Mouse (Mus musculus) heart, postnatal 14 days (tissue): ENCODE data around the gene Syce1. TPM values are rescaled to one million over a fixed set of nuclear protein-coding genes. Genes with fewer than 3 reads are reported as not detected.

ENCODE experiments used
- DNase-seq, 2 experiments: peaks; one replicate each; pipeline ENCODE4 v3.0.0; 2021 to 2022
- intact Hi-C: fragments of 180-260 bp; cut with DNase I; formaldehyde crosslinking; loops from one replicate; pipeline ENCODE4 v1.15.1; 2025
- long read RNA-seq, 2 experiments: library from polyadenylated mRNA; stranded (forward); transcript quantifications; one replicate each; pipeline ENCODE4 v2.0.0; 2021
- total RNA-seq, 2 experiments: library from RNA; stranded (reverse); gene quantifications; 2 replicates each; pipeline ENCODE4 v1.2.3; 2021

Syce1 gene
- not detected for total RNA-seq
- long read RNA-seq, experiment 1: 0 reads
- long read RNA-seq, experiment 2: 0 reads

DNA sequence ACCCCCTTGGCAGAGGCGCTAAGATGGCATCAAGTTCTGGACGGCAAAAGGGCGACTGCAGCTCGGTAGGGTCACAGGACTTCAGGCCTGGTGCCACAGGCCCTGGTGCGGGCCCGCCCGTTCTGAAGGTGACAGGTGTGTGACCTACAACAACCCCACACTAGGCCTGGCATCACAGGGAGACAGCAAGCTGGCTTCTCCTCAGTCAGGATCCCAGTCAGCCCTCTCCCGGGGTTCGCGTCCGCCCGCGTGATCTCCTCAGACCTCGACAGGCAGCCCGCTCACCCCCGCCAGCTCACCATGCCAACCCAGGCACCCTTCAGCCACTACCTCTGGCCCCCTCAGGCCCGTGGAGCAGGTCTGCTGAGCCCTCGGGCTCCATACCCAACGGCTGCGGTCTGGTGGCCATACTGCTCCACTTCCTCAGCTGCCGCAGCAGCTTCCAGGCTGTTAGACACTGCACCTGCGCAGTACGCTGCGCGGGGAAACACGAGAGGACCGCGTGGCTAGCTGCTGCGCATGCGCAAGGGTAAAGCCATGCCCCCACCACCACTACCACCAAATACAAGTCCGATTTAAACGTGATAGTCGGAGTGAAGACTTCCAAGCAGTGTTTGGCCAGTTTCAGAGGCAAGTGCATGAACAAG, at the start of gene Syce1:
Syce1 (minus strand) TSS at position 447 of the 647 bp plus-strand sequence.
- DNase-seq: no peak
- intact Hi-C loops: no loop called here

DNA sequence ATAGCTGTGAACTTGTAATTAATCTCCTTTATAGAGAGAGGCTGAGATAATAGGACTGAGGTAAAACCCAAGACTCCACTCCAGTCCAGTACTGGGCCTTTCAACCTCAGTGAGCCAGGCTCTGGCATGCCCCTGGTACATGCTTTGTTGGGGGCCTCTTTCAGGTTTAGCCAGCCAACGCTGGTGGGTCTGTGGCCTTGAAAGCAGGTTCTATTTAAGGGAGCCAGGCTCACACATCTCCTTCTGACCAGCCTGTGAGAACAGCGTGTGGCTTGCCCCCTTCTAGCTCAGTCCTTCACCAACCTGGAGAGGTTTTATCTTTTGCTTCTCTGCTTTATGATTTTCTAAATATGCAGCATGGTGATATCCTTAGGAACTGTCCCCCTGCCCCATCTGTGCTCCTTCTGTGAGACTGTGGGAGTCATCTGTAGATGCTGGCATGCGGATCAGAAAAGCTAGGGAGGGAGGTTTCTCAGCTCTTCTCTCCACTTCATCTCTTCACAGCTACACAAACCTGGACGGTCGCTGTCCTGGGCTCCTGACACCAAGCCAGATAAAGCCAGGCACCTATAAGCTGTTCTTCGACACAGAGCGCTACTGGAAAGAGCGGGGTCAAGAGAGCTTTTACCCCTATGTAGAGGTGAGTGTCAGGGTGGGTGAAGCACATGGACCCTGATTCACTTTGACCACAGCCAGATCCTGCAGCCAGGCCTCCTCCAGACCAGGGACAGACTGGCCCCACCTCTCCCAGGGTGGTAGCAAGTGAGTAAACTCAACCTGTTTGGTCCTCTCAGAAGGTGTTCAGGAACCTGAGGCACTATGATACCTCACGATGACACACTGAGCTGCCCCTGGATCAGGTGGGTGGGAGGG, 48.8 kb upstream of the Syce1 start:
- DNase-seq: no peak
- intact Hi-C loops: no loop called here

DNA sequence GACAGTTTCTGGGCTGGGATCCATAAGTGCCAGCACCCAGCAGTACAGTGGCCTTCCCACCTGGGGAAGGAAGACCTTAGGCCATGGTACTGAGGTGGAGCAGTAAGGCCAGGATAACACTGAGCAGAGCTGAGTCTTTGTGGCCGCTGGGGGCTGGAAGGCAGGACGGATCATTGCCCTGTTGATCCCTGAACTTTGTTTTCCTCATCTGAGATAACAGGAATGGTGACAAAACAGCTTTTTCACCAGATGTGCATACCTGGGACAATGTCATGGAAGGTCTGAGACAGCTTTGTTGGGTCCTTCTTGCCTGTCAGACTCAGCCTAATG, 48.1 kb upstream of the Syce1 start:
- intact Hi-C loops: no loop called here

DNA sequence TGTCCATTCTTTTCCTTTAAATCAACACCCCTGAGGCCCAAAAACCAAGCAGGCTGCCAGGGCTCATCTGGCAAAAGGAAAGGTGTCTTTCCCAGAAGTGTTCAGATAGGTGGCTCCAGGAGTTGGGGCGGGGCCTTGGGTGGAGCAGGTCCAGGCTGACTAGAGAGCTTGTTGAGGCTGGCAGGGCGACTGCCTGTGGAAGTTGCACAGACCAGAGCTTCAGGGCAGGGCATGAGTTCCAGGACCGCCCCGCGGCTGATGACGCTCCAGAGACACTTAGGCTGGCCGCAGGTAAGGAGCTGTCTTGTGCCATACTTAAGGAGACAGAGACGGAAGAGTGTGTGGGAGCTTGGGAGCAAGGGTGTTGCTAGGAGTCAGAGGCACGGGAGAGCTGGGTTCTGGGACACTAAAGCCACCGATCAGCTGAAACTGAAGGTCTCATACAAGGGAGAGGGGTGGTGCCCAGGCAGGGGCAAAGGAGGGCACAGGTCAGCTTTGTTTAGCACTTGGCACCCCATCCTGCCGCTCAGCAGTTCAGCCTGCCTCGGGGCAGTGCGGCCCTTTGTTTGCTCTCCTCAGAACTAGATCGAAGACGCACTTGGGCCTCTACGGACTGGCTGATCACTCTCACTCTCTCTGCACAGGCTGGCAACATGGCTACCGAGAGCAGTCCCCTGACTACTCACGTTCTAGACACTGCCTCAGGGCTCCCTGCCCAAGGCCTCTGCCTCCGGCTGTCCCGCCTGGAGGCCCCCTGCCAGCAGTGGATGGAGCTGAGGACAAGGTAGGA, 47.5 kb upstream of the Syce1 start, which contains the start of gene Urah:
Urah (plus strand) TSS at position 51 of the 790 bp plus-strand sequence.
- DNase-seq: no peak
- intact Hi-C loops: no loop called here

More for the DNA sequence above, 48.1 kb upstream of the Syce1 start:
- no peak for DNase-seq

DNA sequence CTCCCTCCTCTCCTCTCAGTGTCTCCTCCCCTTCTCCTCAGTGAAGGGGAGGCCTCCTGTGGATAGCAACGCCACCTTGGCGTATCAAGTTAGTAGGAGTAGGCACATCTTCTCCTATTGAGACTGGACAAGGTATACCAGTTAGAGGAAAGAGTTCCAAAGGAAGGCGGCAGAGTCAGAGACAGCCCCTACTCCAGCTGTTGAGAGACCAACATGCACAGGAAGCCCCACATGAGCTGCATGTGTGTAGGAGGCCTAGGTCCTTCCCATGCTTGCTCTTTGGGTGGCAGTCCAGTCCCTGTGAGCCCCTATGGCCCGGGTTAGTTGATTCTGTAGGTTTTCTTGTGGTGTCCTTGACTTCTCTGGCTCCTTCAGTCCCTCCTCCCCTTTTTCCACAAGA, 45.7 kb upstream of the Syce1 start:
- intact Hi-C loops: no loop called here
- DNase-seq: no peak

DNA sequence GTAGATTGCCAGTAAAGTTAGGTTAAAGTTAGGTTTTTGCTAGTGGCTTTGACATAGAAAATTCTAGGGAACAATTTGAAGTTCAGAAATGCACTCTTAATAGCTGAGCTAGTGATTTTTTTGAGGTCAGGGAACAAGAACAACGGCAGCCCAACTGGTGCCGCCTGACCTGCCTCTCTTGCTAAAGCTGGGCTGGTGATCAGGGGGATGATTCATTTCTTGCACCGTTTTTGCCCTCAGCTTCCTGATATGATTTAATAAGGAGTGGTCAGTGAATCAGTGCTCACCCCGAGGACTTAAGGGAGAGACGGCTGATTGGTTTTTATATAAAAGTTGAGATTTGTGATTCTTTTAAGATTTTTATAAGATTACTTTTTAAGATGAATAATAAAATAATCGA, 43.8 kb upstream of the Syce1 start:
- DNase-seq: no peak
- intact Hi-C loops: no loop called here

DNA sequence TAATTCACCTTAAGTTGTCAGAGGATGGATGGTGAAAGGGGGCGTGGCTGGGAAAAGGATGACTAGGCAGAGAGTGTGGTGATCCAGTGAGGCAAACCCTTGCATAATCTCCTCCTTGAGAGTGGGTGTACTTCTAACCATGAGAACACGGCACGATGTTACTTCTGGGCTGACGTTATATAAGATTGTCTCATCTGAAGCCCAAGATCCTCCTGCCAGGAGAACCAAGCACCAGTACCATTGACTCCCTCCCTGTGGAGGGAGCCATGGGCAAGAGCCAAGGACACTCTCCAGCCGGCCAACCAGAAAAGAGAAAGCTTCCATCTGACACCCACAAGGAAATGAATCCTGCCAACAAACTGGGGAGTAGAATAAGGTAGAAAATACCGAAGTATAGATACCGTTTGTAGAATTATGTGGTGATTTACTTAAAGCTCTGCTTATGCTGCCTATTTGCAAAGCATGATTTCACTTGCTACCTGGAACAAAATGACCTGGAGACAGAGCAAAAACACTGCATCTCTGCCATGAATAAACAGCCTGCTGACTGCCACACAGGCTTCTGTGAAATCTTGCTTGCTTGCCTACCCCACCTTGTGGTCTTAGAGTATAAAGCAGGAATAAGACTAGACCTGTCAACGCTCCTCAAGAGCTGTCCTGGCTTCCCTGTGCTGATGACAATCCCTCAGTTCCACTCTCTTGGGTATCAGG, 40.7 kb upstream of the Syce1 start:
- DNase-seq: peak in 1 of 2 experiments; percentile 28
- intact Hi-C loops: loop anchor here (5.0 kb wide), 1 partner anchor 746 kb away; the partner anchor contains the start of gene Caly

DNA sequence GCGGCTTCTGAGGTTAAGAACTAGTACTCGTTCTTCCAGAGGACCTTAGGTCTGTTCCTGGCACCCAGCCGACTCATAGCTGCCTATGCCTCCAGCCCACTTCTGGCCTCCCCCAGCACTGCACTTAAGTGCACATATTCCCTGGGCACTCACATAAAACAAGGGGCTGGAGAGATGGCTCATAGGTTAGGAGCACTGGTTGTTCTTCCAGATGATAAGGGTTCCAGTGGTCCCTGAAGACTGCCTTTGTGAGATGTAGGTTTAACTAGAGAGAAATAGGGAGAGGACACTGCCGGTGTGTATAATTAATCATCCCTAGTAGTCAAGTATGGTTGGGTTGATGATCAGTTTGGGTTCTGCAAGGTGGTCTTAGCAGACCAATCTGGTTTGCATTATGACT, 35.1 kb upstream of the Syce1 start:
- DNase-seq: no peak
- intact Hi-C loops: no loop called here

DNA sequence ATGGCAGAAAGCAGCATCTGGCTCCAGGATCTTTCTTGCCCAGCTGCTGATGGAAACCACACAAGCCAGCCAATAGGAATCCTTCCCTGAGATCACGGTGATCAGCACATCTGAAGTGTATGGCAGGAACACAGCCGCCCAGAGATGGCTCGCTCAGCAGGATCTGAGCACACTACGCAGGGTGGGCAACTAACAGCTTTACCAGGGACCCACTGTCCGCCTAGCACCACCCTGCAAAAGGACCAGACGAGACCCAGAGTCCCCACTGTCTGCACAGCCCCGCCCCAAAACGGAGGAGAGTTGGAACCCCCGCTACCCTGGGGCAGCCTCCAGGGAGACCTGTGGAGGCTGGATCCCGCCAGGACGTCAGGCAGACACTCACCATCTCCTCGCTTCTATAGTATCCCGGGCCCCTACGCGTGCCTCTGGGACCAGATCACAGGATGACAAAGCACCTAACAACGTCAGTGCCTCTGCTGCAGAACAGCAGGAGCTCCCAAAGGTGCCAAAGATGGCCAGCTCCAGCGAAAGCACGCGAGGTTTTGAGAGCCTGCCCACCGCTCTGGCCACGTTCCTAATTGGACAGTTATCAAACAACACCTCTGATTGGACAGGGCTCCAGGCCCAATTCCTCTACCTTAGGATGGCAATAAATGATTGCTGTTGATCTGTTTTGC, 34.1 kb upstream of the Syce1 start, which contains the start of gene Zfp941:
Zfp941 (minus strand) TSS at position 526 of the 677 bp plus-strand sequence.
- peak in 1 of 2 experiments; percentile 29 for DNase-seq
- intact Hi-C loops: no loop called here

DNA sequence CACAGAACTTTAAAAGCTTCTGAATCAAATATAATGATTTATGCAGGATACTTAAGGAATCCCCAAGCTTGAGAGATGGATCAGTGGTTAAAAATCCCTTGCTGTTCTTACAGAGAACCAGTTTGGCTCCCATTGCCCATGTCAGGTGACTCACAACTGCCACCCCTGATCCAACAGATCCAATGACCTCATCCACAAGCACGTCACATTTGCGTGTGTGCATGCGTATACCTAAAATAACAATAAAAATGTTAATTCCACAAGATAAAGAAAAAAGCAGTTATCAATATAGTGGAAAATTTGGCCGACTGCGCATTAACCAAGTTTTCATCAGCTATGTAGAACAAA, 33.6 kb upstream of the Syce1 start:
- intact Hi-C loops: no loop called here
- DNase-seq: no peak

DNA sequence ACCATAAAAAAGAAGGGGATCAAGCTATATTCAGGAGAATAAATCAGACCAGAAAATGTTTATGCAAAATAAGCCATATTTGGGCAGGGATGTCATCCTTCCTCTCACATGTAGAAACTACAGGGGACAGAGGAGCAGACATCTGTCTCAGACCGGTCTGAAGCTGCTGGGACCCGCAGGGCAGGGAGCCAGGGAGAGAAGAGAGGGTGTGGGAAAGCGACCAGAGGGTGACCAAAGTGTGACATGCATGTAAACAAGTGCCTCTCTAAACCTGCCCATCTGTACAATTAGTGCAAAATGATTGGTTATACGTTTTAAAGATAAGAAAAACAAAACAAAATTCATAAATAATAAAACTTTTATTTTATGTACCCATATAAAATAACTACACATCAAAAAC, 32.5 kb upstream of the Syce1 start:
- intact Hi-C loops: no loop called here
- DNase-seq: no peak

DNA sequence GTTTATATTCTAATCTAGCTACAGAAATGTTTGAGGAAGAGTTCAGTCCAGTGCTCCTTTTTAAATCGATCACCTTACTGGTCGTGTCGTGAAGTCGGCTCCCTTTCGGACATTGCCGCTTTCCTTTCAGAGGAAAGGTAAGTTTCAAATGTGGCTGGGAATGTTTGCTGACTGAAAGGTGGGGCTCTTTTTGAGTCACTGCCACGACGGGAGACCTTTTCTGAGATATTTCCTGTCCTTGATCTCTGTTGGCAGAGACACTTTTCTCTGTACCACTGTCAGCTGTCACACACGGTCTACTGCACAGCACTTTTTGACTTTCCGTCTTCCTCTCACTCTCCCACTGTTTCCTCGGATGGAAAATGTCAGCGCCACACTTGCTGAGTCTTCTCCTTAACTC, 25.2 kb upstream of the Syce1 start:
- intact Hi-C loops: no loop called here
- DNase-seq: no peak

DNA sequence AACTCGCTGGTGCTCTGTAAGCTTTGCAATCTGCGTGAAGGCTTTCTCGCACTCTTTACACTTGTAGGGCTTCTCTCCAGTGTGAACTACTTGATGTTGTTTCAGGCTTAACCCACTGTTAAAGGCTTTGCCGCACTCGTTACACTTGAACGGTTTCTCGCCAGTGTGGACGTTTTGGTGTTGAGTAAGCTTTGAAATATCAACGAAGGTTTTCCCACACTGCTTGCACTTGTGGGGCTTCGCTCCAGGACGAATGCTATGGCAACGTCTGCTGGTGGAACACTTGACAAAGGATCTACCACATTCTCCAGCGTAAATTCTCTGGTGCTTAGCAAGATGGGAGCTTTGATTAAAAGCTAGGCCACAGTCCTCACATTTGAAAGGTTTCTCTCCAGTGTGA, 24.1 kb upstream of the Syce1 start:
- intact Hi-C loops: no loop called here
- no peak for DNase-seq

DNA sequence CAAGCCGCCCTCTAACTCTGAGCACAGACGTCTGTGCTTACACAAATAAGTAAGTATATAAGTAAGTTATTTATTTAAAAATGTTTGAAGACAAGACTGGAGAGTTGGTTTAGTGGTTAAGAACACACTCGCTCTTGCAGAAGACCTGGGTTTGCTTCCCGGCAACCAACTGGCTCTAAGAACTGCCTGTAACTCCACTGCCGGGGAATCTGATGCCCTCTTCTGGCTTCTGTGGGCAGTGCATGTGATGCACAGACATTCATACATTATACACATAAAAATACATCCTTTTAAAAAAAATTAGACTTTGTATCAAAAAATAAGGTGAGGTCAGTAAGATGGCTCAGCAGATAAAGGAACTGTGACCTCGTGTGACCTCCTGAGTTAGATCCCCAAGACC, 22.8 kb upstream of the Syce1 start:
- no peak for DNase-seq
- intact Hi-C loops: no loop called here

DNA sequence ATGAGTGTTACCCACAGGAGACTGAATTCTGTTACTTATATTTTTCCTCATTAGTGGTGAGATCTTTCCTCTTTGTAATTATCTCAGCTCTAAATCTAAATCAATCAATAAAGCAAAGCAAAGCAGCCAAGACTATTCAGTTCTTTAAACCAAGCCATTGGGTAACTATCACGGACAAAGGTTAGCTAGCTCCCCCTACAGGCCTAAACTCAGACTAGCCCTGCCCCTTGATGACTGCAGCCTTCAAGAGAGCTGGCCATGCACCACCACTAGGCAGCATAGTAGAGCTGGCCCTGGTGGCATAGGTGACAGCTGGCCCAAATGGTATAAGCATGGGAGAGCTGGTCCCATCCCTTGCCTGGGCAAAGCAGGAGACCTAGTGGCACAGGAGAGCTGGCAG, 18.1 kb upstream of the Syce1 start:
- intact Hi-C loops: no loop called here
- peak in 1 of 2 experiments; percentile 28 for DNase-seq

DNA sequence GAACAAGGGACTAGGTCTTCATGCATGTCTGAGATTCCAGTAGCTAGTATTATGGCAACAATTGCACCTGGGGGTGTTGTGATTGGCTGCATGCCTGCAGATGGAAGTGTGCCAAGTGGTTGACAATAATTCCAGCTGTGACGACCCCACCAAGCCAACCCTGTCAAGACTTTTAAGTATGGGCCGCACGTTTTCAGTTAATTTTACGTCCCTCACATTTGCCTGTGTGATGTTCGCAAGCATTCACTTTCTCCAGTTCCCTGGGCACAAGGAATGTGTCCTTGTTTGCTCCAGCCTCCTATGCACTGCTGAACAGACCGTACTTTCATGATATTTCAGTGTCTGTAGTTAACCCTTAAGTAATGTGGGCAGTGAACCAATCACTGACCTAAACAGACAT, 15.0 kb upstream of the Syce1 start:
- intact Hi-C loops: no loop called here
- DNase-seq: no peak

DNA sequence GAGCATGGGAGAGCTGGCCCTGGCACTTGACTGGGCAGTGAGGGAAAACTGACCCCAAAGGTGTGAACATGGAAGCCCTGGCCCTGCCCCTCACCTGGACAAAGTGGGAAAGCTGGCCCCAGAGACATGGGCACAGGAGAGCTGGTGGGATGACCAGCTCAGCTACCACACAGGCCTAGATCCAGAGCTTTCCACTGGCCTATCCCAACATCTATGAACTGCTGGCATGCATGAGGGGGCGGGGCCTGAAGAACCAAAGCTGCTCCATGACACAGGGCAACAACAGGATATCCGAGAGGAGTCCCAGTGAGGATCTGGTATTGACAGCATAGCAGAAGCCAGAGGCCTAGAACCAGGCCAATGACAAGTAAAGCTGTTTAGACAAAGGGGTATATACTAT, 10.6 kb upstream of the Syce1 start:
- intact Hi-C loops: no loop called here
- DNase-seq: no peak

DNA sequence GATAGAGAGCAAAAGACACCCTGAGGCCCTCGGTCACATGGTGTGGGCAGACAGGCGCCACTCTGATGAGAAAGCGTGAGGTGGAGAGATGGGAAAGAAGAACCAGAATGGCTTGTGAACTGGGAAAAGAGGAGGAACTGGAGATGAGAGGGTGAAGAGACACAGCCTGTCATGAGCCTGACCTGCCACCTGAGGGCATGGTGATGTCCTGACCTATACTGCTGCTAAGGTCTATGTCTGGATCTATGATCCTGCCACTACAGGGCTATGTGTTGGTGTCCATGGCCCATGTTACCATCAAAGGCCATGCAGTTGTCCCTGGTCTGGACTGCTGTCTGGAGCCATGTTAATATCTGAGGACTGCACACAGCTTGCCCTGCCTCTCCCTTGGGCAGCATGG, 10.0 kb upstream of the Syce1 start:
- DNase-seq: no peak
- intact Hi-C loops: no loop called here

DNA sequence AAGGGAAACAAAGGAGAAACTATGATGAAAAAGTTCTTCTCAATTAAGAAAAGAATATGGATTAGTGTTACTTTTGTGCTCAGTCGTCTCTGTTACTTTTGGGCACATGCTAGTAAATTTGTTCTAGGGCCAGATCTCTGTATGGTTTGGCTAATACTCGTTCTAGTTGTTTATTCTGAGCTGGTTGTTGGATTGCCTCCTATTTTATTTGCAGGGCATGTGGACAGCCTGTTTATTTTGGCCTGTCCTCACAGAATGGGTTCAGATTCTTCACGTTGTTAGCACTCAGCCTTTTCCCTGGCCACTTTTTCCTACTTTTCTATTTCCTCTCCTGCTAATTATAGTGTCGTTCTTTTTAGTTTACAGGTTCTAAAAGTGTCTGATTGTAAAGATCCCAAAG, 5.9 kb upstream of the Syce1 start:
- intact Hi-C loops: no loop called here
- no peak for DNase-seq

DNA sequence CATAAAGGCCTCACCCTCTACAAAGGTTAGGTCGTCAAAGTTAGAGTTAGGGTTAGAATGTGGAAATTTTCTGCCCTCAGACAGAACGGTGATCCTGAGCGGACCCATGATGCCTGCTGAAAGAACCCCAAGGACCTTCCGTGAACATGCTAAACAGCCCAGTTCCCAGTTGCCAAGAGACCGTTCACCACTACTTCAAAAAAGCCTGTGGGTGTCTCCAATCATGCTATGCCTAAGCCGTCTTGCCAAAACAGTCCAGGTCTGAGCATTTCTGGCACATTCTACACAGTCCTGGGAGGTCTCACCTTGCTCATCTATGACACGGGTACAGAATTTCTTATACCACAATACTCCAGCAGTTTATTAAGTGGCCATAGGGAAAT, 392 bp upstream of the Syce1 start:
- no peak for DNase-seq
- intact Hi-C loops: no loop called here
